Mouse (Mus musculus): ENCODE measurements at regions not wholly inside any gene's neighbourhood (a gene's known extent, or its start where the extent isn't known, plus 50 kb on each side); places are given as distances from the start of the nearest gene placed in this dataset.

DNA sequence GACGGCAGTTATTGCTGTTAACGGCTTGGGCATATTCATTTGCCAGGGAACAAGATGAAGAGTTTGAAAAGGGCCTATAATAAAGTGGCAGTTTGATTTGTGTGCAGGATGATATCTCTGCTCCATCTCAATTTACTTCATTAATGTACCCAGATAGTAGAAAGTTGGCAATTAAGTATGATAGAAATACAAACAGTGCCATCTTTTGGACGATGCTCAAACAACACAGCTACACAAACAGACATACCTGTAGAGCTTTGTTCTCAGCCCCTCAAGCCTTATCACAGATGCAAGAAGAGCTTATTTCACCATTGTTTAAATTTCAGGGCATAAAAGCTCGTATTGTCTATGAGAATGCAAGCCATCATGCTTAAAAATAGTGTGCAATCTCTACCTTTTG is 82.2 kb downstream of the Tnfsf11 start:
- TF ChIP-seq POLR2A (IDR thresholded peaks at IDR 0.05; ENCODE audit: borderline replicate concordance, insufficient read depth, low read length) (no peak), CTCF (IDR thresholded peaks at IDR 0.05; ENCODE audit: borderline replicate concordance, insufficient read depth, low read depth, low read length) (no peak)
- 75% methylated on average over 4 of the region's 4 CpGs for WGBS
- H3K27me3 ChIP-seq (ENCODE audit: control insufficient read depth, insufficient read depth, low read length), result no peaks in the 10 kb centered on the region
- no peak overlapping the region for H3K4me3 ChIP-seq (replicated peaks; ENCODE audit: insufficient read depth, low read depth, low read length)
- no peaks in the 10 kb centered on the region for H3K4me1 ChIP-seq (ENCODE audit: control insufficient read depth, insufficient read depth, low read length)
- DNase-seq, result no peak
- H3K27ac ChIP-seq (ENCODE audit: insufficient read depth, low read length), result no peak overlapping the region

DNA sequence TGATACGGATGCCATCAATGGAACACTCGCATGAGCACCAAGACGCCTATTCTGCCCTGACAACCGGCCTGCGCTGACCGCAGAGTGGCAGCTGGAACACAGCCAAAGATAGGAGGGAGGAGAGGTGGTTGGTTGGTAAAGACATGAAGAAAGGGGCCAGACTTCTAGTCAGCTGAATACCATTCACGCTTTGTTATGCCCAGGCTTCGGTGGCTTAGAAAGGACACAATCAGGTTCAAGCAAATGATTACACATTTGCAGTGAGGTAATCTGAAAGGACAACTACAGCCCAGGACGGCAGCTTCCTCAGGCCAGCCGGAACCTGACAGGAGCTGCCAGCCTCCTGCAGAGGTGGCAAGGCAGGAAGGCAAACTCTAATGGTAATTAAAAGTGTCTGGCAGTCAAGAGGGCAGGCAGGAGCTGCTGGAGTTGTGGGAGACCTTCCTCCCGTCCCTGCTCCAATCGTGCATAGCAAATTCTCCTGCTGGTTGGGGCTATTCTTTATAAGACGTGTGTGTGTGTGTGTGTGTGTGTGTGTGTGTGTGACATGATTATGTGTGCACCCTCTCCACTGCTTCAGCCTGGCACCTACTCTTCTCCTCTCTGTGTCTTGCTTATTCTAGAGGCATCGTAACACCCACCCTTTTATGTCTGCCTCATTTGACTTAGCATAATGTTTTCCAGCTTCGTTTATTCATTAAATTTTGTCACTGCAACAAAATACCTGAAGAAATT is 91.4 kb downstream of the Tnfsf11 start:
- H3K27ac ChIP-seq (ENCODE audit: insufficient read depth, low read length), result no peak overlapping the region
- WGBS, result 15% methylated on average over 15 of the region's 15 CpGs
- peak; percentile 12 to 18 for DNase-seq

DNA sequence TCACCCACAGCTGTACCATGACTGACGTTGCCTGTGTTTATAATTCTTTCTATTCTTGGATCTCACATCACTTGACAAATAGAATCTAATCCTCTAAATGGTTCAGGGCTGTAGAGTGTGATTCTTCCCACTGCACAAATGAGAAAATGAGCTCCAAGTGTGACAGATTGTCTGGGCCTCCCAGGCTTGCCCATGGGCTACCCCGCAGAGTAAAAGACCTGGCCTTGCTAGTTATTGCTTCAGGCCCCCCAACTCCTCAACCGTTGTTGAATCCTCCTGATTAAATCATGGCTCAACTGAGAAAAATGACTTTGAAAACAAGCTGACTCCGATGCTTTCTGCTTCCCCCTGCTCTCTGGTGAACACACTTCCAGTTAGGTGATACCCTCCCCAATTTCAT is 92.4 kb downstream of the Tnfsf11 start:
- WGBS, result 52% methylated on average over 4 of the region's 4 CpGs
- Histone ChIP-seq H3K4me3 (replicated peaks; ENCODE audit: insufficient read depth, low read depth, low read length) (no peak overlapping the region), H3K27ac (ENCODE audit: insufficient read depth, low read length) (no peak overlapping the region), H3K4me1 (ENCODE audit: control insufficient read depth, insufficient read depth, low read length) (0 out of 2 replicates have a peak, but pooled peaks cover 4% of the 10 kb centered on the region), H3K27me3 (ENCODE audit: control insufficient read depth, insufficient read depth, low read length) (no peaks in the 10 kb centered on the region)
- DNase-seq, result no peak
- no peak for TF ChIP-seq CTCF (IDR thresholded peaks at IDR 0.05; ENCODE audit: borderline replicate concordance, insufficient read depth, low read depth, low read length)
- TF ChIP-seq POLR2A (IDR thresholded peaks at IDR 0.05; ENCODE audit: borderline replicate concordance, insufficient read depth, low read length), result no peak

More for the DNA sequence above, 91.4 kb downstream of the Tnfsf11 start:
- Histone ChIP-seq H3K4me3 (replicated peaks; ENCODE audit: insufficient read depth, low read depth, low read length) (no peak overlapping the region), H3K27me3 (ENCODE audit: control insufficient read depth, insufficient read depth, low read length) (no peaks in the 10 kb centered on the region), H3K4me1 (ENCODE audit: control insufficient read depth, insufficient read depth, low read length) (0 out of 2 replicates have a peak, but pooled peaks cover 4% of the 10 kb centered on the region)
- TF ChIP-seq CTCF (IDR thresholded peaks at IDR 0.05; ENCODE audit: borderline replicate concordance, insufficient read depth, low read depth, low read length) (no peak), POLR2A (IDR thresholded peaks at IDR 0.05; ENCODE audit: borderline replicate concordance, insufficient read depth, low read length) (no peak)

DNA sequence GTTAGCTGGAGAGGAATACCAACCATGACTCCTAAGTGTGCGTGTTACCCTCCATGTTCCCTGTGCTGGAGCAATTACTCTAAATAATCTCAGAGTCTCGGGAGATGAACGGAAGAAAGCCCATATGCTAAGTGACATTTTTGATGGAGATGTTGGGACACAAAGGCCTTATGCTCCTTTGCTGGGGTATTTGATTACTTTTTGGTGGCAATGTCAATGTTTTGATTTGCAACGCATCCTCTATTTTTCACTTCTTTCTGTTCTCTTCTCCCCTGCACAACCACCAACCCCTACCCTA is 103.3 kb downstream of the Tnfsf11 start:
- Histone ChIP-seq H3K4me3 (replicated peaks; ENCODE audit: insufficient read depth, low read depth, low read length) (no peak overlapping the region), H3K27me3 (ENCODE audit: control insufficient read depth, insufficient read depth, low read length) (no peaks in the 10 kb centered on the region), H3K4me1 (ENCODE audit: control insufficient read depth, insufficient read depth, low read length) (no peaks in the 10 kb centered on the region; the same call in 1 of the 2 replicates), H3K27ac (ENCODE audit: insufficient read depth, low read length) (no peak overlapping the region)
- 97% methylated on average over 4 of the region's 4 CpGs for WGBS
- TF ChIP-seq CTCF (IDR thresholded peaks at IDR 0.05; ENCODE audit: borderline replicate concordance, insufficient read depth, low read depth, low read length), result no peak
- TF ChIP-seq POLR2A (IDR thresholded peaks at IDR 0.05; ENCODE audit: borderline replicate concordance, insufficient read depth, low read length), result no peak
- DNase-seq, result no peak

DNA sequence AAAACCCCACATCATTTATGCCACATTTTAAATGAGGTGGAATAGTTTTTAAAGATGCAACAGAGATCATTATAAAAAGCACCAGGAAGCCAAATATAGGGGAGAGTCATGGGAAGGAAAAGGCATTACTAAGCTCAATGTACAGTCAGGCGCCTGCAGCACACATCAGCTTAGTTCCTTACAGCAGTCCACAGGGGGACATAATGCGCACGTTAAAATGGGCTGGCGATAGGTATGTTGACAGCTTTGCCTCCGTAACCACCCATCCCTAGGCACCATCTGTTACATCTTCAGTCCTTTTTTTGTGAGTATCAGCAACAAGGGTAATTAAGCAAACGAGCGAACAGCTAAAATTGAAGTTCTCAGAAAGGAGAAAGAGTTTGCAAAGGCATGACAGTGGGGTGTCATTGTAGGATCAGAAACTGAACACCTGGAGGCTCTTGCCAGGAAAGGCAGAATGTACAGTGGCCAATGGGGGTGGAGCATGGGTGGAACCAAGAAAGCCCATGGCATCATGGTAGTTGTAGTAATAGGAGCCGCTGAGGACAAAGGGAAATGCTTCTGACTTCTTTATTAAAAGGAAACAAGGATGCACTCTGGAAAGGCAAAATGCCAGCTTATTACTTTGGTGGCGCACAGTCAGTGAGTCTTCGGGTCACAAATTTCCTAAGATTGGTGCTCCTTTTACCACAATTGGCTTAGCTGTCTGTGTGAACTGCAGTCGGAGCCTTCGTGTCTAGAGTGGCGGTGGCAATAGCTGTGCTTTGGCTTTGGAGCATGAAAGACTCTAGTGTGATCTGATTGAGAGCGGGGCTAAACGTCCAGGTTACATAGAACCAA is 103.9 kb downstream of the Tnfsf11 start:
- Histone ChIP-seq H3K4me3 (replicated peaks; ENCODE audit: insufficient read depth, low read depth, low read length) (no peak overlapping the region), H3K27ac (ENCODE audit: insufficient read depth, low read length) (no peak overlapping the region), H3K27me3 (ENCODE audit: control insufficient read depth, insufficient read depth, low read length) (no peaks in the 10 kb centered on the region), H3K4me1 (ENCODE audit: control insufficient read depth, insufficient read depth, low read length) (no peaks in the 10 kb centered on the region; the same call in 1 of the 2 replicates)
- WGBS, result 58% methylated on average over 15 of the region's 15 CpGs
- TF ChIP-seq CTCF (IDR thresholded peaks at IDR 0.05; ENCODE audit: borderline replicate concordance, insufficient read depth, low read depth, low read length) (no peak), POLR2A (IDR thresholded peaks at IDR 0.05; ENCODE audit: borderline replicate concordance, insufficient read depth, low read length) (no peak)
- DNase-seq, result peak in 1 of 2 experiments; percentile 14

DNA sequence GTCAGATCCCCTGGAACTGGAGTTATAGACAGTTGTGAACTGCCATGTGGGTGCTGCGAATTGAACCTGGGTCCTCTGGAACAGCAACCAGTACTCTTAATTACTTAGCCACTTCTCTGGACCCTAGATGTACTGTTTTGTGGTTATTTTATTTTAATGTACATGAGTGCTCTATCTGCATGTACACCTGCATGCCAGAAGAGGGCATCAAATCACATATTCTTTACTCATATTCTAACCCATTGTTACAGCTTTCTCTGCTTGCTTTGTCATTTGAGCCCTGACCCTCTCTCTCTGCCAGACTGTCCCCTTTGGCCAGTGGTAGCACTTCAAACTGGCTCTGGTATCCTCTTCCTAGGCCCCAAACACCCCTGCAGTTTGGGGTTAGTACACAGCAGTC is 105.1 kb downstream of the Tnfsf11 start:
- H3K4me3 ChIP-seq (replicated peaks; ENCODE audit: insufficient read depth, low read depth, low read length), result no peak overlapping the region
- TF ChIP-seq CTCF (IDR thresholded peaks at IDR 0.05; ENCODE audit: borderline replicate concordance, insufficient read depth, low read depth, low read length) (no peak), POLR2A (IDR thresholded peaks at IDR 0.05; ENCODE audit: borderline replicate concordance, insufficient read depth, low read length) (no peak)
- WGBS, result 92% methylated on average over 1 of the region's 1 CpGs
- no peak for DNase-seq
- no peaks in the 10 kb centered on the region; the same call in 1 of the 2 replicates for H3K4me1 ChIP-seq (ENCODE audit: control insufficient read depth, insufficient read depth, low read length)
- H3K27me3 ChIP-seq (ENCODE audit: control insufficient read depth, insufficient read depth, low read length), result no peaks in the 10 kb centered on the region
- H3K27ac ChIP-seq (ENCODE audit: insufficient read depth, low read length), result no peak overlapping the region

DNA sequence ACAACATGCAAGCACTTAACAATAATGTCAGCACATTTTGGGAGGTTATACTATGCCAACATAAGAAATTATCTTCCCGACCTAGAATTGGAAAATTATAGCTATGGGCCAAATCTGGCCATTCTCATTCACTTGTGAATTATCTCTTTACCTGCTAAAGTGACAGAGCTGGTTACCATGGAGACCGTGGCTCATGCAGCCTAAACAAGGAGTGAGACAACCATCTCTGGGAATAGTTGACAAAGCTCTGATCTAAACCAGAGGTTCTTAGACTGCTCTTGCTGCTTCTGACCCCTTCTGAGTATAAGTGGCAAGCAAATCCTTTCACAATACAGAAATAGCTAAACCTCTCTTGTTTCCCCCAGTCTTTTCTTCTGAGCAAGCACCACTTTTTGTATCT is 108.7 kb upstream of the Fam216b start:
- no peak for TF ChIP-seq CTCF (IDR thresholded peaks at IDR 0.05; ENCODE audit: borderline replicate concordance, insufficient read depth, low read depth, low read length)
- TF ChIP-seq POLR2A (IDR thresholded peaks at IDR 0.05; ENCODE audit: borderline replicate concordance, insufficient read depth, low read length), result no peak
- Histone ChIP-seq H3K4me1 (ENCODE audit: control insufficient read depth, insufficient read depth, low read length) (no peaks in the 10 kb centered on the region), H3K4me3 (replicated peaks; ENCODE audit: insufficient read depth, low read depth, low read length) (no peak overlapping the region), H3K27me3 (ENCODE audit: control insufficient read depth, insufficient read depth, low read length) (no peaks in the 10 kb centered on the region), H3K27ac (ENCODE audit: insufficient read depth, low read length) (no peak overlapping the region)
- 75% methylated on average over 2 of the region's 2 CpGs for WGBS
- no peak for DNase-seq

DNA sequence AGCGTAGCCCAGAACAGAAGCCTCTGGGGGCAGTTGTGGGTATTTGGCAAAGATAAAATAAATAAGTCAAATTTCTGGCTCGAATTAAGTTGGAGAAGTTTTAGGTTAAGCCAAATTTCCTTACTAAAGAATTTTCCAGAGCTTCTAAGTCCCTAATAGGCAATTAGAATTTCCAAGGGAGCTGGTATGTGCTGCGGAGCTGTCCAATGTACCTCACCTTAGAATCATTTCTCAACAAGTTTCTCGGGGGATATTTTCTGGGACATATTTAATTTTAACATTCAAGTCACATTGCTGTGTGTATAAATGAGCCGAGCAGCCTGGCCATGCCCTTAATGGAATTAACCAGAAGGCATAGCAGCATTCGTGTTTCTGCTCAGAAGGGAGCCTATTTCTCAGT is 90.8 kb upstream of the Fam216b start:
- 51% methylated on average over 6 of the region's 6 CpGs for WGBS
- Histone ChIP-seq H3K27me3 (ENCODE audit: control insufficient read depth, insufficient read depth, low read length) (no peaks in the 10 kb centered on the region), H3K4me3 (replicated peaks; ENCODE audit: insufficient read depth, low read depth, low read length) (no peak overlapping the region), H3K27ac (ENCODE audit: insufficient read depth, low read length) (no peak overlapping the region), H3K4me1 (ENCODE audit: control insufficient read depth, insufficient read depth, low read length) (no peaks in the 10 kb centered on the region)
- no peak for TF ChIP-seq CTCF (IDR thresholded peaks at IDR 0.05; ENCODE audit: borderline replicate concordance, insufficient read depth, low read depth, low read length)
- no peak for DNase-seq
